Mouse (Mus musculus) embryonic facial prominence, embryonic 15.5 days (tissue): ENCODE data around the gene Olfr543. TPM values are rescaled to one million over a fixed set of nuclear protein-coding genes. Genes with fewer than 3 reads are reported as not detected.
A peak's percentile ranks its signal among the peaks of the same experiment; 100 is the strongest.

ENCODE experiments used
- ATAC-seq: fragments of 200-750 bp; cut with Nextera tagmentation; 2 replicates; pipeline ENCODE4 v1.8.0; 2017; ENCODE audit warnings: low read depth, moderate TSS enrichment; ENCODE audit not compliant: insufficient number of reproducible peaks, low FRiP score, low TSS enrichment
- H3K27ac ChIP-seq: fragments of 300-500 bp; sonication (generic); replicated peaks from 2 replicates; pipeline ENCODE4 v1.5.1; 2015; ENCODE audit warnings: mild to moderate bottlenecking, inconsistent platforms
- H3K27me3 ChIP-seq: fragments of 300-500 bp; sonication (generic); 2 replicates; pipeline ENCODE4 v1.6.1; 2015; ENCODE audit warnings: inconsistent platforms
- H3K36me3 ChIP-seq: fragments of 300-500 bp; sonication (generic); 2 replicates; pipeline ENCODE4 v1.6.1; 2015; ENCODE audit warnings: mild to moderate bottlenecking, inconsistent platforms
- H3K4me1 ChIP-seq: fragments of 300-500 bp; sonication (generic); 2 replicates; pipeline ENCODE4 v1.6.1; 2015; ENCODE audit warnings: inconsistent platforms
- H3K4me2 ChIP-seq: fragments of 300-500 bp; sonication (generic); replicated peaks from 2 replicates; pipeline ENCODE4 v1.6.1; 2015; ENCODE audit warnings: mild to moderate bottlenecking, inconsistent platforms
- H3K4me3 ChIP-seq: fragments of 300-500 bp; sonication (generic); replicated peaks from 2 replicates; pipeline ENCODE4 v1.5.1; 2015; ENCODE audit warnings: mild to moderate bottlenecking, inconsistent platforms
- H3K9ac ChIP-seq: fragments of 300-500 bp; sonication (generic); 2 replicates; pipeline ENCODE4 v1.6.1; 2015; ENCODE audit warnings: inconsistent platforms
- H3K9me3 ChIP-seq: fragments of 300-500 bp; sonication (generic); replicated peaks from 2 replicates; pipeline ENCODE4 v1.6.1; 2016; ENCODE audit warnings: inconsistent platforms
- WGBS: fragments of 180-500 bp; shearing (Covaris S2); methylation state at CpG from one replicate; pipeline ENCODE4 v1.1.7; 2015; 5-methylcytosine and 5-hydroxymethylcytosine counted together
- polyA plus RNA-seq: library from polyadenylated mRNA; unstranded; fragments of >200 nt; fragmentation: Nextera tagmentation; extraction: Ambion mirVana; gene quantifications from 2 replicates; pipeline ENCODE4 v1.2.1, GENCODE M21; 2015

Gene Olfr543
- polyA plus RNA-seq: 0.51 and 0.68 TPM in 2 replicates

DNA sequence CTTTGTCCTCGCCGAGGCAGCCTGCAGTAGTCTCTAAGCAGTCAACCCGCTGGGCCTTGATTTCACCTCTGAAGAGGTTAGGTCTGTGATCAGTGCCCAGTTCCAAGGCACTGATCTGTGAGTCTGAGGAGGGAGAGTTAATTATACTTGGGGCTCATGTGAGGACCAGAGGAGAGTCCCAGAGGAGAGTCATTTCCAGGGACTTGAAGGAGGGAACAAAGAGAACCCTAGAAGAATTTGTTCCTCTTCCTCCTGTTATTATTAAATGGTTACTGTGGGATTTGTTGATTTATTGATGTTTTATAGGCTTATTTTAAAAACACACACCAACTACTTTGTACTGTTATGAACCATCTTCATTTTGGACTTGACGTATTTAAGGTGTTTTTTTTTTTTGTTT is at the start of gene Olfr543:
Olfr543 (minus strand) TSS at position 101 of the 400 bp plus-strand sequence.
- ATAC-seq: no peak
- 95% methylated on average over 4 of the region's 4 CpGs for WGBS
- H3K4me1 ChIP-seq: 0 out of 2 replicates have a peak, but pooled peaks cover 3% of the 10 kb centered on the region
- no peaks in the 10 kb centered on the region for H3K27me3 ChIP-seq
- no peak within 1 kb of the TSS for H3K27ac ChIP-seq
- no peak within 1 kb of the TSS for H3K4me3 ChIP-seq
- no peak within 1 kb of the TSS for H3K9ac ChIP-seq
- no peak within 1 kb of the TSS for H3K4me2 ChIP-seq
- H3K36me3 ChIP-seq: no peaks in the 10 kb centered on the region
- no peaks in the 10 kb centered on the region for H3K9me3 ChIP-seq

- H3K9ac ChIP-seq: no peak overlapping the region
- no peaks in the 10 kb centered on the region for H3K27me3 ChIP-seq
- WGBS: 57% methylated on average over 1 of the region's 1 CpGs
- H3K4me2 ChIP-seq: no peak overlapping the region
- ATAC-seq: no peak
- no peaks in the 10 kb centered on the region for H3K4me1 ChIP-seq
- no peak overlapping the region for H3K4me3 ChIP-seq
- no peaks in the 10 kb centered on the region for H3K9me3 ChIP-seq
- H3K36me3 ChIP-seq: no peaks in the 10 kb centered on the region
- no peak overlapping the region for H3K27ac ChIP-seq
These were observed 47.6 kb upstream of the Olfr543 start for GRCm38 (mm10) chr7:102529052-102529451.

GRCm38 (mm10) chr7:102517051-102517335 is 35.5 kb upstream of the Olfr543 start:
- Histone ChIP-seq H3K27me3 (peaks cover 12% of the 10 kb centered on the region), H3K4me1 (peaks cover 13% of the 10 kb centered on the region; the same call in 1 of the 2 replicates), H3K4me2 (no peak overlapping the region), H3K4me3 (no peak overlapping the region), H3K36me3 (no peaks in the 10 kb centered on the region), H3K9me3 (no peaks in the 10 kb centered on the region), H3K9ac (no peak overlapping the region), H3K27ac (no peak overlapping the region)
- no peak for ATAC-seq
- 63% methylated on average over 2 of the region's 2 CpGs for WGBS

- Histone ChIP-seq H3K27me3 (peaks cover 12% of the 10 kb centered on the region), H3K9me3 (no peaks in the 10 kb centered on the region), H3K36me3 (no peaks in the 10 kb centered on the region), H3K9ac (no peak overlapping the region), H3K27ac (no peak overlapping the region), H3K4me2 (no peak overlapping the region), H3K4me1 (peaks cover 13% of the 10 kb centered on the region; the same call in 1 of the 2 replicates), H3K4me3 (no peak overlapping the region)
- ATAC-seq: peak; percentile 31; the same call in 1 of the 2 replicates
- WGBS: 53% methylated on average over 10 of the region's 10 CpGs
These were observed 35.0 kb upstream of the Olfr543 start for GRCm38 (mm10) chr7:102516261-102517050.

GRCm38 (mm10) chr7:102514144-102514543 is 32.7 kb upstream of the Olfr543 start:
- Histone ChIP-seq H3K27ac (no peak overlapping the region), H3K4me2 (no peak overlapping the region), H3K36me3 (no peaks in the 10 kb centered on the region), H3K4me1 (peaks cover 13% of the 10 kb centered on the region; the same call in 1 of the 2 replicates), H3K27me3 (peaks cover 12% of the 10 kb centered on the region), H3K4me3 (no peak overlapping the region), H3K9ac (no peak overlapping the region), H3K9me3 (no peaks in the 10 kb centered on the region)
- ATAC-seq: no peak
- WGBS: 75% methylated on average over 4 of the region's 4 CpGs

GRCm38 (mm10) chr7:102512814-102513435 is 31.4 kb upstream of the Olfr543 start:
- peaks cover 12% of the 10 kb centered on the region for H3K27me3 ChIP-seq
- no peaks in the 10 kb centered on the region for H3K36me3 ChIP-seq
- peaks cover 13% of the 10 kb centered on the region; the same call in 1 of the 2 replicates for H3K4me1 ChIP-seq
- H3K9me3 ChIP-seq: no peaks in the 10 kb centered on the region
- H3K4me2 ChIP-seq: peak overlapping the region; percentile 96
- H3K9ac ChIP-seq: peak overlapping the region; percentile 53
- 1% methylated on average over 54 of the region's 54 CpGs for WGBS
- H3K4me3 ChIP-seq: peak overlapping the region; percentile 50
- ATAC-seq: peak; percentile 86
- no peak overlapping the region for H3K27ac ChIP-seq

DNA sequence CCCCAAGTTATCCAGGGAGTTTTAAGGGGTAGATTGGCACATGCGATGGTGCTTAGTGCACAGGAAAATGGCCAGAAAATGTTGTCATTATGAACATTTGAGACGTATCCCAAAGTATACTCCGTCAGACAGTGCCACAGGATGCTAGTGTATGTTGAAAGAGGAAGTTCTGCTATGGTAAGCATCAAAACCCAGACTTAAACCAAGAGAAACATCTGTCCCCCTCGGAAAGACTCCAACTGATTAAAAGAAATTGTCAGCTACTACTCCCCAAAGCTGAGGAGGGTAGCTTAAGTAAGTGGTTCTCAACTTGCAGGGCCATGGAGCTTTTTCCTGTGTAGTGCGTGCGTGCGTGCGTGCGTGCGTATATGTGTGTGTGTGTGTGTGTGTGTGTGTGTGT is 30.4 kb upstream of the Olfr543 start:
- 0 out of 2 replicates have a peak, but pooled peaks cover 13% of the 10 kb centered on the region for H3K4me1 ChIP-seq
- no peak overlapping the region for H3K4me2 ChIP-seq
- no peak overlapping the region for H3K4me3 ChIP-seq
- no peak for ATAC-seq
- no peak overlapping the region for H3K9ac ChIP-seq
- no peak overlapping the region for H3K27ac ChIP-seq
- no peaks in the 10 kb centered on the region for H3K36me3 ChIP-seq
- peaks cover 12% of the 10 kb centered on the region for H3K27me3 ChIP-seq
- no peaks in the 10 kb centered on the region for H3K9me3 ChIP-seq
- WGBS: 85% methylated on average over 10 of the region's 10 CpGs

- no peak overlapping the region for H3K9ac ChIP-seq
- no peaks in the 10 kb centered on the region for H3K36me3 ChIP-seq
- H3K9me3 ChIP-seq: no peaks in the 10 kb centered on the region
- H3K4me2 ChIP-seq: no peak overlapping the region
- 0 out of 2 replicates have a peak, but pooled peaks cover 4% of the 10 kb centered on the region for H3K4me1 ChIP-seq
- peaks cover 12% of the 10 kb centered on the region for H3K27me3 ChIP-seq
- no peak overlapping the region for H3K4me3 ChIP-seq
- H3K27ac ChIP-seq: no peak overlapping the region
- WGBS: 75% methylated on average over 7 of the region's 7 CpGs
- no peak for ATAC-seq
These were observed 28.2 kb upstream of the Olfr543 start for GRCm38 (mm10) chr7:102509726-102510125.

DNA sequence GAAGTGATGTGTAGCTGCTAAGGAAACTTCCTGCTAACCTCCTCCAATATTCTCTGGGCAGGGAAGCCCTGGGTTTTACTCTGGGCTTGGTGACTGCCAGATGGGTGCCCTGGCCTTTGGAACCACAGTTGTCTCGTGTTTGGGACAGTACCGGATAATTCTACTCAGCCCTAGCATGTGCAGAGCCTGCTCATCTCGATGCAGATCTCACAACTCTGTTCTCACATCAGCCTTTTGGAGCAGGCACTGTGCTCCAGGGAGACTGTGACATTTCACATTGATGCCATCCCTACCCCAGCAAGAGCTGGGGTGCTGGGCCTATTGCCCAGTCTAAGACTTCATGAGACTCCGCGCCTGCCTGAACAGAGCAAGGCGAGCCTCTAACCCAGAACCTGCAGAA is 27.2 kb upstream of the Olfr543 start:
- Histone ChIP-seq H3K36me3 (no peaks in the 10 kb centered on the region), H3K27ac (no peak overlapping the region), H3K9ac (no peak overlapping the region), H3K4me1 (0 out of 2 replicates have a peak, but pooled peaks cover 4% of the 10 kb centered on the region), H3K9me3 (no peaks in the 10 kb centered on the region), H3K4me2 (no peak overlapping the region), H3K27me3 (peaks cover 4% of the 10 kb centered on the region), H3K4me3 (no peak overlapping the region)
- ATAC-seq: no peak
- WGBS: 86% methylated on average over 6 of the region's 6 CpGs

DNA sequence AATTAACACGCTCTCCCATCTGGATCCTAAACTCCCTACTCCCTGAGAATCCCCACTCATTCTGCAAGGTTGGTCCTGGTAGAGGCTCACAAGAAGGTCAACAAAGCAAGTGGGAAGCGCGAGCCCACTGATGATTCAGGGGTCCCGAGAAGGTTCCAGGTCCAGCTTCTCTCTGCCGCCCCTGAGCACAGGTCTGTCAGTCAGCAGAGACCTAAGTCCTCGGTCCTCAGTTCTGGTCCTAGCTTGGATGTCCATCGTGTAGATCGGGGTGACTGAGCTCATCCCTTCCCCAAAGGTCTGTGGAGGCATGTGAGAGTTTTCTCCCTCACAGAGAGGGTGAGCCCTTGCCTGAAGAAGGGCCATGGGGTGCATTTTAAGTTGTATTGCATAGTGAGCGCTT is 26.6 kb upstream of the Olfr543 start:
- Histone ChIP-seq H3K27me3 (peaks cover 4% of the 10 kb centered on the region; the same call in 1 of the 2 replicates), H3K4me3 (no peak overlapping the region), H3K4me2 (no peak overlapping the region), H3K27ac (no peak overlapping the region), H3K9ac (no peak overlapping the region), H3K36me3 (no peaks in the 10 kb centered on the region), H3K9me3 (no peaks in the 10 kb centered on the region), H3K4me1 (0 out of 2 replicates have a peak, but pooled peaks cover 4% of the 10 kb centered on the region)
- 85% methylated on average over 9 of the region's 9 CpGs for WGBS
- no peak for ATAC-seq

DNA sequence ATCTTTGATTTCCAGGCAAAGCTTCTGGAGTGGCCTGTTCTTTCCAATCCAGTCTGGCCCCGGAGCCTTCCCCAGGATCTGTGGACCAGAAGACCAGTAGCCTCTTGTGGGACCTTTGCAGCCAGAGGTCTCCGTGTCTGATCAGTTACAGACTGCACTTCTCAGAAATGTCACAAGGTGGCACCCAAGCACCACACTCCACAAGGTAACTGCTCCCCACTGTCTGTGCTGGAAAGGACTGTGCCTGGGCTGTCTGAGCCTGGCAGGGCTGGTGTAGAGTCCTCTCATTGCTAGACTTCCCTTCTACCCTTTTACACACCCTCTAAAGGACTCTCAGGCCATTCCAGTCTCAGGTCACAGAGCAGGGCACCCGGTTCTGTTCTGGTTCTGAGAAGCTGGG is 25.4 kb upstream of the Olfr543 start:
- no peaks in the 10 kb centered on the region for H3K27me3 ChIP-seq
- 38% methylated on average over 3 of the region's 3 CpGs for WGBS
- H3K27ac ChIP-seq: no peak overlapping the region
- no peaks in the 10 kb centered on the region for H3K9me3 ChIP-seq
- H3K9ac ChIP-seq: no peak overlapping the region
- ATAC-seq: no peak
- H3K4me1 ChIP-seq: no peaks in the 10 kb centered on the region
- H3K4me2 ChIP-seq: no peak overlapping the region
- H3K36me3 ChIP-seq: no peaks in the 10 kb centered on the region
- H3K4me3 ChIP-seq: no peak overlapping the region
